Mouse (Mus musculus) stomach, embryonic 14.5 days (tissue): ENCODE results near the gene Cr2. TPM values are rescaled to one million over a fixed set of nuclear protein-coding genes. Genes with fewer than 3 reads are reported as not detected.
"Not testable (repeated sequence)": the region's sequence is repeated elsewhere in the genome, so short reads cannot be mapped to it uniquely, and the experiment has no call there.

ENCODE experiments used
- ATAC-seq: fragments of 200-750 bp; cut with Nextera tagmentation; 2 replicates; pipeline ENCODE4 v1.8.0; 2017; ENCODE audit warnings: low read depth, moderate TSS enrichment; ENCODE audit not compliant: insufficient number of reproducible peaks, insufficient read depth, low FRiP score
- H3K27ac ChIP-seq: fragments of 300-500 bp; sonication (generic); 2 replicates; pipeline ENCODE4 v1.5.1; 2014; ENCODE audit warnings: mild to moderate bottlenecking, low read length, moderate library complexity, mixed read lengths
- H3K27me3 ChIP-seq: fragments of 300-500 bp; sonication (generic); 2 replicates; pipeline ENCODE4 v1.6.1; 2014; ENCODE audit warnings: low read length, control low read depth, mixed read lengths; ENCODE audit not compliant: control insufficient read depth, insufficient read depth
- H3K36me3 ChIP-seq: fragments of 300-500 bp; sonication (generic); 2 replicates; pipeline ENCODE4 v1.6.1; 2014; ENCODE audit warnings: mild to moderate bottlenecking, control low read depth, low read length, moderate library complexity, mixed read lengths; ENCODE audit not compliant: control insufficient read depth, insufficient read depth
- H3K4me1 ChIP-seq: fragments of 300-500 bp; sonication (generic); 2 replicates; pipeline ENCODE4 v1.6.1; 2014; ENCODE audit warnings: low read length, control low read depth, mixed read lengths; ENCODE audit not compliant: control insufficient read depth, insufficient read depth
- H3K4me2 ChIP-seq: fragments of 300-500 bp; sonication (generic); replicated peaks from 2 replicates; pipeline ENCODE4 v1.6.1; 2014; ENCODE audit warnings: low read depth, low read length, control low read depth
- H3K4me3 ChIP-seq: fragments of 300-500 bp; sonication (generic); 2 replicates; pipeline ENCODE4 v1.5.1; 2014; ENCODE audit warnings: low read depth, low read length, control low read depth
- H3K9ac ChIP-seq: fragments of 300-500 bp; sonication (generic); replicated peaks from 2 replicates; pipeline ENCODE4 v1.6.1; 2014; ENCODE audit warnings: low read depth, mild to moderate bottlenecking, control low read depth, low read length, moderate library complexity, mixed read lengths
- H3K9me3 ChIP-seq: fragments of 300-500 bp; sonication (generic); 2 replicates; pipeline ENCODE4 v1.6.1; 2016; ENCODE audit warnings: low read depth, low read length, control low read depth; ENCODE audit not compliant: control insufficient read depth
- WGBS: fragments of 180-500 bp; shearing (Covaris S2); extraction: QIAGEN DNeasy Blood & Tissue Kit; methylation state at CpG from one replicate; pipeline ENCODE4 v1.1.7; 2014; 5-methylcytosine and 5-hydroxymethylcytosine counted together
- polyA plus RNA-seq: library from polyadenylated mRNA; unstranded; fragments of >200 nt; fragmentation: Nextera tagmentation; extraction: Ambion mirVana; gene quantifications from 2 replicates; pipeline ENCODE4 v1.2.1, GENCODE M21; 2014

Gene Cr2
- 0.07 and 0.91 TPM in 2 replicates for polyA plus RNA-seq

DNA sequence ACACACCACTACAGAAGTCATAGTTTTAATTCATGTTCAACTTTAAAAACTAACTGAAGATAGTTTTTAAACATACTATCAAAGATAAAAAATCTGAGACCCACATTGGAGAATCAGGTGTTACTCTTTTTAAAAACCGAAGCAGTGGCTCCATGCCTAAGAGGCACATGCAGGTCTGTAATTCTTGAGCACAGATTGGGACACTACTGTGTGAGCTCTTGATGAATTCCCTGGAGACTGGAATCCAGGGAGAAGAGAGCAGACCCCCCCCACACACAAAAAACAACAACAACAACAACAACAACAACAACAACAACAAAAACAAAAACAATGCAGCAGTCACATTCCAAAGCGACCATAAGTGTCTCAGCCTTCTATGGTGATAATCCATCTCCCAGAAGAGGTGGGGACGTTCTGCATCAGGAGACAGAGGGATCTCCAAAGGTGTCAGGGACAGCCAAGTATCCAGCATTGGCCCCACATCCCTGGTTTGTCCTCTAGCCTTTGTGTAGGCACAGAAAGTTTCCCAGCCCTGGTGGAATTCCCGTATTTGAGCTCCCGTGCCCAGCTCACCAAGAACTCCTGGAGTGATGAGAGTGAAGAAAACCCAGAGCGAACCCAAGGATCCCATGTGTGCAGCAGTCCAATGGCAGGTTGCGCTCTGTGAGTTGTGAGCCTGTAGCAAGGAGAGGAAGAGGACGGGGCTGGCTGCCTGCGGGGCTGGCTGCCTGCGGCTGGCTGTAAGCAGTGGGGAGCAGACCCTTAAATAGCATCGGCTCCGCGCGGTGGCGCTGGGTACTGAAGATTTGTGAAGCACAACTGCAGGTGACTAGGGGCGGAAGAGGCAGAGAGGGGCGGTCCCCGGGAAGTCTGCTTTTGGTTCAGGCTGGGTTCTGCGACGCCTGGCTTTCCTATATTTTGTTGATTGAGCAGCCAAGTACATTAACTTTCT lies at the start of gene Cr2:
Gene Cr2 (minus strand): TSS at position 737 of the 952 bp plus-strand sequence.
- Histone ChIP-seq H3K9me3 (no peaks in the 10 kb centered on the region), H3K4me3 (no peak within 1 kb of the TSS), H3K9ac (no peak within 1 kb of the TSS)

DNA sequence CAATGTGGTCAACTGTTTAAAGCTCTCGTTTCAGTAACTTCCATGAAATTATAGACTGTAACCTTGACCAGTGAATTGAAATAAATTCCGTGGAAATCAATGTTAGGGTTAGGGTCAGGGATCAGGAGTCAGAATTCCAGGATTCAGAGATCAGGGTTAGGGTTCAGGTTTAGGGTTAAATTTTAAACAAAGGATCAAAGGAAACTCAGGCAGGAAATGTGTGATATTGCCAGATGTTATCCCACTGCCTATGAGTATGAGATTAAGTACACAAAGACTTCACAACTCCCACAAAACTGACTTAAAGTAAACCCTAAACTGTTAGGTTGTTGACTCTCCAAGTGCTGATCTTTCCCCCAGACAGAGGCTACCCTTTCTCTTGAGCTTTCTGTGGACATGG lies 45.3 kb upstream of the Cr2 start:
- no peaks in the 10 kb centered on the region for H3K4me1 ChIP-seq
- no peak overlapping the region for H3K4me3 ChIP-seq
- no peak for ATAC-seq
- H3K27me3 ChIP-seq = no peaks in the 10 kb centered on the region
- no peak overlapping the region for H3K4me2 ChIP-seq
- no peaks in the 10 kb centered on the region for H3K9me3 ChIP-seq
- no peak overlapping the region for H3K27ac ChIP-seq
- no peak overlapping the region for H3K9ac ChIP-seq
- 56% methylated on average over 2 of the region's 2 CpGs for WGBS
- no peaks in the 10 kb centered on the region for H3K36me3 ChIP-seq

More for the DNA sequence above, at the start of gene Cr2:
- no peaks in the 10 kb centered on the region for H3K27me3 ChIP-seq
- no peaks in the 10 kb centered on the region for H3K36me3 ChIP-seq
- H3K27ac ChIP-seq = no peak within 1 kb of the TSS
- 7% methylated on average over 20 of the region's 20 CpGs for WGBS
- peak; percentile 95 for ATAC-seq
- no peaks in the 10 kb centered on the region for H3K4me1 ChIP-seq
- H3K4me2 ChIP-seq = peak within 1 kb of the TSS; percentile 28

DNA sequence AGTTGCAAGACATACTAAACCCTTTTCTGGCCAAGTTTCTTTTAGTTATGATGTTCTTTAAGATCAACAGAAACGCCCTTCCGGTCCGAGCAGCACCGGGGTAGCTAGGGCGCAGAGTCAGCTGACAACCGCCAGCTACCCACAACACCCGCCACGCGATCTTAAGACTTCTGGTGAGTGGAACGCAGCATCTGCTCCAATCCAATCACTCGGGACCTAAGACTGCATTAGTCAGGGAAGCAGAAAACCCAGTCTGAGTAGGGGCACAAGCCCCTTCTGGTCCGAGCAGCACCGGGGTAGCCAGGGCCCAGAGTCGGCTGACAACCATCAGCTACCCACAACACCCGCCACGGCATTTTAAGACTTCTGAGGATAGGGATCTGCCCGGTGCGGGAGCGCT lies 36.3 kb upstream of the Cr2 start:
- not testable (repeated sequence) for H3K27ac ChIP-seq, H3K9ac ChIP-seq, H3K27me3 ChIP-seq, H3K36me3 ChIP-seq, H3K4me2 ChIP-seq, ATAC-seq, H3K4me1 ChIP-seq, H3K9me3 ChIP-seq, H3K4me3 ChIP-seq
- WGBS = 63% methylated on average over 19 of the region's 19 CpGs

DNA sequence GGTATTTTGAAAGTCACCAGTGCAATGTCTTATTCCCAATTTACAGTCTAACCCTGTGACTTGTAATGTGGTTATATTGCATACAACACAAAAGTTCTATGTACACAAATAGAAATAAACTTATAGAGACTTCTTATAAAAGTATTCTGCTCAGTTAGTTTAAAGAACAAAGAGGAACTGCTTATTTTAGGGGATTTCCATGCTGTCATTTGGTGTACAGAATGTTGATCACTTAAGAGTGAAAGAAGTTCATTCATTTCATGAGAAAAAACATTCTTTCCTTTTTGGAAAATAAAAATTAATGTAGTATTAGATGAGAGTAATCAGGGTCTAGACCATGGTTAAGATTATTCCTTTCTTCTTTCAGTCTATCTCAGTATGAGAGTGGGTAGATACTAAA lies 8.2 kb upstream of the Cr2 start:
- H3K27ac ChIP-seq = no peak overlapping the region
- H3K36me3 ChIP-seq = no peaks in the 10 kb centered on the region
- no peaks in the 10 kb centered on the region for H3K9me3 ChIP-seq
- H3K27me3 ChIP-seq = no peaks in the 10 kb centered on the region
- H3K9ac ChIP-seq = no peak overlapping the region
- no peaks in the 10 kb centered on the region for H3K4me1 ChIP-seq
- no peak overlapping the region for H3K4me2 ChIP-seq
- H3K4me3 ChIP-seq = no peak overlapping the region
- ATAC-seq = no peak

DNA sequence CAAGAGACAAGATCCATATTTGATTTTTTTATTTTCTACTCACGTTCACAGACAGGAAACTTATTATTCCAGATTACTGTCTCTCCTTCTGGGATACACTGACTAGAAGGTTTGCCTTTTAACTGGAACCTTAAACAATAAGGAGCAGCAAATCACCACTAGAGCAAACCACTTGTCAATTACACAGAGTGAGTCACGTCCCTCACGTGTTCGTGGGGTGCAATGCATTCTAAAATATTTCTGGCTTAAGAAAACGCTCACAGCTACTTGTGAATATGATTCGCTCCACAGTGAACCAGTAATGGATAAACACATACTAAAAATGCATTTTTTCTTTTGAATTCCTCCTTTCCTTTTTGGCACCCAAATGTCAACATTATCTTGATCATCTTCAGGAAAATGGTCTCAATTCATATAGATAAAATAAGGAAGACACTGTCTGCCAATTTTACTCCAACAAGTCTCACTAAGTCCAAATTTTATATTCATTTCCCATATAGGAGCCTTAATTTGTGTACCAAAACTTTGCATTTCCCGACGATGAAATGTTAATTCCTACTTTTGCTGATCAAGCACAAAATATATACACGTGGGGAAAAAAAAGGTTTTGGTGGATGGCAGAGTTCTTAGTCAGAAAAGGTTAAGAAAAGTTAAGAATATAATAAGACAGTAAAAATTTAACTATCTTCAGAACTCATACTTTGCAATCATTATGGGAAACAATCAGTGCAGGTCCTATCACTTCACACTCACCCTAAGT lies 11.3 kb downstream of the Cr2 start:
- Histone ChIP-seq H3K36me3 (no peaks in the 10 kb centered on the region), H3K4me1 (no peaks in the 10 kb centered on the region), H3K27me3 (no peaks in the 10 kb centered on the region), H3K9me3 (no peaks in the 10 kb centered on the region), H3K27ac (no peak overlapping the region), H3K4me2 (no peak overlapping the region), H3K4me3 (no peak overlapping the region), H3K9ac (no peak overlapping the region)
- ATAC-seq = no peak
- 80% methylated on average over 9 of the region's 9 CpGs for WGBS

DNA sequence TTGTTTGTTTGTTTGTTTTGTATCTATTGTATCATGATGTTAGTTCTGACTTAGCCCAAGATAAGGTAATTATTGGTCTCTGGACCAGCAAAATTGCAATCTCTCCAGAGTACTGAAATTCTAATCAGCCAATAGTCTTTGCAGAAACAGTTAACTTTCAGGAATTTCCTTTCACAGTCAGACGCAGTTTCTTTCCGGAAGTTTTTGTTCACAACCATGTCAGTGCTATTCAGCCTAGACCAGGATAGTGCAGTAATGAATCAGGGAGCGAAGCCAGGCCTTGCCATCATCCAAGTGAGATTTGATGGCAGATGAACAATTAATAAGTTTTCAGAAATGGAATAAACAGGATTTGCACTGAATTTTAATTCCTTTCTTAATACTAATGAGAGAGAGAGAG lies 44.4 kb downstream of the Cr2 start:
- no peaks in the 10 kb centered on the region for H3K27me3 ChIP-seq
- peak overlapping the region; percentile 65 for H3K4me2 ChIP-seq
- H3K9ac ChIP-seq = no peak overlapping the region
- H3K27ac ChIP-seq = peak overlapping the region; percentile 98; the same call in 1 of the 2 replicates
- no peaks in the 10 kb centered on the region for H3K9me3 ChIP-seq
- WGBS = 36% methylated on average over 3 of the region's 3 CpGs
- peak overlapping the region; percentile 60; the same call in 1 of the 2 replicates for H3K4me3 ChIP-seq
- H3K36me3 ChIP-seq = peaks cover 4% of the 10 kb centered on the region
- ATAC-seq = no peak
- no peaks in the 10 kb centered on the region for H3K4me1 ChIP-seq

DNA sequence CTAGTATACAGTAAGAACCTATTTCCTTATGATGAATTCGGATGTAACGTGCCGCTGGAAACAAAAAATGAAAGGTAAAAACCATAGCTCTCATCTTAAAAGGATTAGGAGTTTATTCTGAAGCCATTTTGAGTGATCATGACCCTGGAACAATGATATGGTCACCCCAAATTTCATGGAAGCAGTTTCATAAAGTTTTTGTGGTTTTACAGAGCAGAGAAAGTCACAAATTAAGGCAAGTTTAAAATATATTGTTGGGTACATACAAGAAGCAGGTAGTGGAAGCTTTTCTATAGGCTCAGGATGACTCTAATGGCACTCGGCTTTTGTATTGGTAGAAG lies 44.9 kb downstream of the Cr2 start:
- ATAC-seq = no peak
- Histone ChIP-seq H3K27me3 (no peaks in the 10 kb centered on the region), H3K4me1 (no peaks in the 10 kb centered on the region), H3K27ac (peak overlapping the region; percentile 98), H3K4me3 (peak overlapping the region; percentile 60), H3K4me2 (peak overlapping the region; percentile 65), H3K36me3 (peaks cover 4% of the 10 kb centered on the region), H3K9me3 (no peaks in the 10 kb centered on the region), H3K9ac (no peak overlapping the region; the same call in 1 of the 2 replicates)
- WGBS = 23% methylated on average over 4 of the region's 4 CpGs

DNA sequence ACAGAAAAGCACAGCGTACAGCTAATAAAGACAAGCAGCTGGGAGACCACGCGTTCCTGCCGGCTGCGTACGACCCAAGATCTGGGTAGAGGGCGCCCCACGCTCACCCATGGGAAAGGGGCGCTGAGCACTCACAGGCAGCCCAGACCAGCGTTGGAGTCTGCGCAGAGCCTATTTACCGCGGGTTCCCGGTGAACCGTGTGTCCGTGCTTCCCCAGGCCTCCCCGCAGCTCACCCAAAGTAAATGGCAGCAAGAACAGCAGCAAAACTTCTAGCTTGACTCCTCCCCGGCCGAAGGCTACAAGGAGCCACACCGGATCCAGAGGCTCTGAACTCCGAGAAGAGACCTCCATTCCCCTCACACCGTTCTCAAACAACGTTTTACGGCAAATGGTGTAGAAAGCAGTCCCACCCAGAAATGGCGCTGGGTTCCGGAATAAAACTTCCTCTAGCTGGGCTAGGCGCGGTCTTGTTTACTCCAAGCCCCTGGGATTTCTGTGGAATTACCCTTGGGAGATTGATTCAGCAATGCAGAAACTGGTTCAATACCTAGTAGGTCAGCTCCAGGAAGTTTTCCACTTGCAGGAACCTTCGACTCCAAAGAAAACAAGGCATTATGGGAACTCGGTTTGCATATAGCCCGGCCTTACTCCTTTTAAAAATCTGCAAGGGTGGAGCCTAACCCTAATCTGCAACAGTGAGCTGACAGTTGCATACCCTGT lies 45.4 kb downstream of the Cr2 start, which contains the start of gene Cr1l:
Gene Cr1l (minus strand): TSS at position 634 of the 722 bp plus-strand sequence.
- Histone ChIP-seq H3K27me3 (no peaks in the 10 kb centered on the region), H3K4me3 (peak within 1 kb of the TSS; percentile 60), H3K4me1 (no peaks in the 10 kb centered on the region), H3K27ac (peak within 1 kb of the TSS; percentile 98), H3K4me2 (peak within 1 kb of the TSS; percentile 65), H3K9me3 (no peaks in the 10 kb centered on the region), H3K36me3 (peaks cover 4% of the 10 kb centered on the region), H3K9ac (peak within 1 kb of the TSS; percentile 88)
- ATAC-seq = peak; percentile 99
- under 1% methylated on average over 31 of the region's 31 CpGs for WGBS
